Mouse (Mus musculus): Measurements from ENCODE around the gene Trex2. TPM values are rescaled to one million over a fixed set of nuclear protein-coding genes. Genes with fewer than 3 reads are reported as not detected.
A peak's percentile ranks its signal among the peaks of the same experiment; 100 is the strongest.

Gene Trex2
- polyA plus RNA-seq, 1 experiment from 2014 or later: not detected

DNA sequence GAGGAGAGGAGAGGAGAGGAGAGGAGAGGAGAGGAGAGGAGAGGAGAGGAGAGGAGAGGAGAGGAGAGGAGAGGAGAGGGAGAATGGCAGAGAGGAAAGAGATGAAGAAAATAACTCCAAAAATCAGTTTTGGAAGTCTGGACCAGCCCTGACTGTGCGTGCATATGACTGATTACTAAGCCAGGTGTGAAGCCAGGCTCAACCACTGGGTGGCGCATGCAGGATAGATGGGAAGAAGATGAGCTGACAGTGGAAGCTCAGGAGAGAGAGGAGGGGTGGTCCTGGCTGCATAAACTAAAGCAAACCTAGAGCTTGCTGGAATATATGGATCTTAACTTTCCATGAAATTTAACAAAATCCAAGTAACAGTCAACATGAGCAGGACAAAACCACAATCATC, 16.8 kb upstream of the Trex2 start:
- no peak overlapping the region for H3K4me2 ChIP-seq (replicated peaks; ENCODE audit: low read depth)
- no peak overlapping the region for H3K9ac ChIP-seq (ENCODE audit: low read depth, low read length)
- no peaks in the 10 kb centered on the region for H3K4me1 ChIP-seq (replicated peaks; ENCODE audit: control insufficient read depth, insufficient read depth, low read length)
- peak; percentile 76 for TF ChIP-seq CTCF (IDR thresholded peaks at IDR 0.05; ENCODE audit: low read depth)
- no peaks in the 10 kb centered on the region for H3K36me3 ChIP-seq (ENCODE audit: control insufficient read depth, insufficient read depth)
- no peaks in the 10 kb centered on the region for H3K27me3 ChIP-seq (replicated peaks; ENCODE audit: control insufficient read depth, insufficient read depth, low read length)
- WGBS: 26% methylated on average over 2 of the region's 2 CpGs
- no peaks in the 10 kb centered on the region for H3K9me3 ChIP-seq (ENCODE audit: control insufficient read depth)
- H3K4me3 ChIP-seq (ENCODE audit: low read depth, low read length): no peak overlapping the region
- ATAC-seq: no peak
- no peak overlapping the region for H3K27ac ChIP-seq (ENCODE audit: low read depth, low read length)

DNA sequence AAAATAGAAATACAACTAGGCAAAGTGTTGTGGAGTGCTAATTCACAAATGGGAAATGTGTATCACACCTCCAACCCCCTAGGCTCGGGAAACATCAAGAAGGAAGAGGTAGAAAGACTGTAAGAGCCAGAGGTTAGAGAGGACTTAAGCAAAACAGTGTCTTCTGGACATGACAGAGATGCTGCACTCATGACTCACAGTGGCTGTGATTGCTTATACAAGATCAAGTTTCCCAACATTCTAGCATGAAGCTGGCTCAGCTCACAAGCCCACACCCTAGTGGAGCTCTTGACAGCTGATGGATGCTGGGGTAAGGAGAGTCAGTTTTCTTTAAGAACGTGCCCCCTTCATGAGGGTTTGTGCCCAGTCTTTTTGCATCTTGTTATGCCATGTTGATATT, 6.3 kb upstream of the Trex2 start:
- Histone ChIP-seq H3K27ac (ENCODE audit: low read depth, low read length) (no peak overlapping the region), H3K9me3 (ENCODE audit: control insufficient read depth) (no peaks in the 10 kb centered on the region), H3K4me2 (replicated peaks; ENCODE audit: low read depth) (no peak overlapping the region), H3K9ac (ENCODE audit: low read depth, low read length) (no peak overlapping the region), H3K36me3 (ENCODE audit: control insufficient read depth, insufficient read depth) (no peaks in the 10 kb centered on the region), H3K4me1 (replicated peaks; ENCODE audit: control insufficient read depth, insufficient read depth, low read length) (no peaks in the 10 kb centered on the region), H3K4me3 (ENCODE audit: low read depth, low read length) (no peak overlapping the region), H3K27me3 (replicated peaks; ENCODE audit: control insufficient read depth, insufficient read depth, low read length) (no peaks in the 10 kb centered on the region)
- WGBS: 67% methylated on average over 2 of the region's 2 CpGs
- ATAC-seq: no peak
- no peak for TF ChIP-seq CTCF (IDR thresholded peaks at IDR 0.05; ENCODE audit: low read depth)

DNA sequence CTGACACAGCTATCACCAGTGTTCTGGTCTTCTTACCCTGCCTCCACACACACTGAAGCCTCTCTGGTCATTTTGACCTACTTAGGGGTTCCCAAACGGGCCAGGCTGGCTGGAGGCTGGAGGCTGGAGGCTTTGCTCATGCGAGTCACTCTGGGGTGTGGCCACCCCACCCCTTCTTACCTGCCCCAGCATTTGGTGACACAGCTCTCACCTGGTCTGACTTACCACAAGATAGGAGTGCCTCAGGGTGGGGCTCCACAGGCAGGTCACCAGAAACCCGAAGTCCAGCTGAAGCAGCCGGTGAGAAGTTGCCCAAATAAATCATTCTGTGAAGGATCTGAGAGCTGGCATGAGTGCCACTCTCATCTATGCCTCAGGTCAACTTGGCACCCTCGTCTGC, 2.3 kb downstream of the Trex2 start:
- Histone ChIP-seq H3K4me3 (ENCODE audit: low read depth, low read length) (no peak overlapping the region), H3K9ac (ENCODE audit: low read depth, low read length) (no peak overlapping the region), H3K9me3 (ENCODE audit: control insufficient read depth) (no peaks in the 10 kb centered on the region), H3K27me3 (replicated peaks; ENCODE audit: control insufficient read depth, insufficient read depth, low read length) (no peaks in the 10 kb centered on the region), H3K27ac (ENCODE audit: low read depth, low read length) (no peak overlapping the region), H3K4me2 (replicated peaks; ENCODE audit: low read depth) (no peak overlapping the region), H3K36me3 (ENCODE audit: control insufficient read depth, insufficient read depth) (no peaks in the 10 kb centered on the region), H3K4me1 (replicated peaks; ENCODE audit: control insufficient read depth, insufficient read depth, low read length) (no peaks in the 10 kb centered on the region)
- 55% methylated on average over 5 of the region's 5 CpGs for WGBS
- no peak for TF ChIP-seq CTCF (IDR thresholded peaks at IDR 0.05; ENCODE audit: low read depth)
- no peak for ATAC-seq

DNA sequence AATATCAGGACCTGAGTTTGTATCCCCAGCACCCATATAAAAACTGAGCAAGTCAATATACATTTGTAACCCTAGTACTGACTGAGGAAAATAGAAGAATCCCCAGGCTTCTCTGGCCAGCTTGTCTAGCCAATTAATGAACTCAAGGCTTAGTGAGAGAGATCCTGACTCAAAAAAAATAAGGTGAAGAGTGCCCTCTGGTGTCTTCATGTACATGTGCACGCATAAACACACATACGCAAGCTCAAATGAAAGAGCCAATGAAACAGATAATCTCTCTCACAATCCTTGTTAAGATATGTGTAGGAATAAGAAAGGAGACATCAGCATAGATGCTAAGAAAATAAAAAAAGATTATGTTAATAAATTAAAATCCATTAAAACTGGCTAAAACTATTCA, 5.1 kb downstream of the Trex2 start:
- no peak overlapping the region for H3K4me3 ChIP-seq (ENCODE audit: low read depth, low read length)
- 84% methylated on average over 2 of the region's 2 CpGs for WGBS
- no peak overlapping the region for H3K9ac ChIP-seq (ENCODE audit: low read depth, low read length)
- no peaks in the 10 kb centered on the region for H3K36me3 ChIP-seq (ENCODE audit: control insufficient read depth, insufficient read depth)
- no peaks in the 10 kb centered on the region for H3K4me1 ChIP-seq (replicated peaks; ENCODE audit: control insufficient read depth, insufficient read depth, low read length)
- no peaks in the 10 kb centered on the region for H3K9me3 ChIP-seq (ENCODE audit: control insufficient read depth)
- TF ChIP-seq CTCF (IDR thresholded peaks at IDR 0.05; ENCODE audit: low read depth): peak; percentile 57
- H3K4me2 ChIP-seq (replicated peaks; ENCODE audit: low read depth): no peak overlapping the region
- ATAC-seq: no peak
- H3K27me3 ChIP-seq (replicated peaks; ENCODE audit: control insufficient read depth, insufficient read depth, low read length): no peaks in the 10 kb centered on the region
- no peak overlapping the region for H3K27ac ChIP-seq (ENCODE audit: low read depth, low read length)

DNA sequence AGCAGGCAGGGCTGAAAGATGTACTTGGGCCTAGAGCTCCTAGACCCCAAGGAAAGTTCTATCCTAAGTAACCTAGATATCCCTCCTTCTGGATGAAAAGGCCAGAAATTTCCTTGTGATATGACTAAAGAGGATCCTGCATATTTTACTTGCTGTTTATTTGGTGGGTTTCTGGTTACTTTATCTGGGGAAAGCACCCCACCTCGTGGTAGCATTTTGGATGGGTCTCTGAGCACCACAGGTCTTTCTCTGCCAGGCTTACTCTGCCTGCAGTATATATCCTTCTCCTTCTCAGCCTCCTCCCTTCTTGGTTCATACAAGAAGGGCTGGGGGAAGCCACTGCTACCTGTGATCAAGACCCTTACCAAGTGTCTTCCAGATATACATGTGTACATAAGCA, 22.4 kb downstream of the Trex2 start:
- 19% methylated on average over 1 of the region's 1 CpGs for WGBS
- no peaks in the 10 kb centered on the region for H3K36me3 ChIP-seq (ENCODE audit: control insufficient read depth, insufficient read depth)
- TF ChIP-seq CTCF (IDR thresholded peaks at IDR 0.05; ENCODE audit: low read depth): no peak
- no peak overlapping the region for H3K27ac ChIP-seq (ENCODE audit: low read depth, low read length)
- ATAC-seq: no peak
- H3K9ac ChIP-seq (ENCODE audit: low read depth, low read length): no peak overlapping the region
- no peaks in the 10 kb centered on the region for H3K4me1 ChIP-seq (replicated peaks; ENCODE audit: control insufficient read depth, insufficient read depth, low read length)
- H3K4me2 ChIP-seq (replicated peaks; ENCODE audit: low read depth): no peak overlapping the region
- no peak overlapping the region for H3K4me3 ChIP-seq (ENCODE audit: low read depth, low read length)
- H3K9me3 ChIP-seq (ENCODE audit: control insufficient read depth): no peaks in the 10 kb centered on the region
- H3K27me3 ChIP-seq (replicated peaks; ENCODE audit: control insufficient read depth, insufficient read depth, low read length): no peaks in the 10 kb centered on the region

DNA sequence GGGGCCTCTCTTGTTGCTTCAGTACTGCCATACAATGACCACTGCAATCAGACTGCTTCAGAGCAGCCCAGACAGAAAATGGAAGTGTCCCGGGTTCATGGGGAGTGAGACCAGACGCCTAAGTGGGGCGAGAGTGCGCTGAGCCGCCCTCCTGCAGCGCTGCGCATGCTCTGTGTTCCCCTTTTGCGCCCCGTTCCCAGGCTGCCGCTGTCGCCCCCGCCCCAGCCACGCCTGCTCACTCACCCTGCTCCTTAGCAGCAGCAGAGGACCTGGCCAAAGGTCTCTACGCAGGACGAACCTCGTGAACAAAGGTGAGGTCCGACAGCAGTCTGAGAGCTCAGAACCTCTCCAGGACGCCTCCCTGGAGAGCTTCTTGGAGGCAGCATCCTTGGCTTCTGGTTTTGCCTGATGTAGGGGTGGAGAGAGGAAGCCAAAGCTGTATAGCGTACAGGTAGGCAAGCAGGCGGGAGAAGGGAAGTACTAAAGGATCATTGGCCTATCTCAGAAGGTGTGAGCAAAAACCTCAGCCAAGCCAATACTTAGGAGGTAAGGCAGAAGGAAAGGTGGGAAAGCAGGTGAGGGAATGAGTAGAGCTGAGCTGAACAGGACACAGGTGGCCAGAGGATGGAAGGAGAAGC, 24.1 kb downstream of the Trex2 start, which contains the start of gene Zfp92:
Zfp92 (plus strand) TSS at position 217 of the 638 bp plus-strand sequence.
- H3K36me3 ChIP-seq (ENCODE audit: control insufficient read depth, insufficient read depth): no peaks in the 10 kb centered on the region
- no peaks in the 10 kb centered on the region for H3K4me1 ChIP-seq (replicated peaks; ENCODE audit: control insufficient read depth, insufficient read depth, low read length)
- no peak within 1 kb of the TSS for H3K4me3 ChIP-seq (ENCODE audit: low read depth, low read length)
- 26% methylated on average over 20 of the region's 20 CpGs for WGBS
- no peak for TF ChIP-seq CTCF (IDR thresholded peaks at IDR 0.05; ENCODE audit: low read depth)
- no peak within 1 kb of the TSS for H3K27ac ChIP-seq (ENCODE audit: low read depth, low read length)
- H3K27me3 ChIP-seq (replicated peaks; ENCODE audit: control insufficient read depth, insufficient read depth, low read length): no peaks in the 10 kb centered on the region
- H3K4me2 ChIP-seq (replicated peaks; ENCODE audit: low read depth): peak within 1 kb of the TSS; percentile 62
- peak; percentile 38; the same call in 1 of the 2 replicates for ATAC-seq
- H3K9me3 ChIP-seq (ENCODE audit: control insufficient read depth): no peaks in the 10 kb centered on the region
- no peak within 1 kb of the TSS for H3K9ac ChIP-seq (ENCODE audit: low read depth, low read length)
